Mouse (Mus musculus): ENCODE measurements around the gene Usp6nl. TPM values are rescaled to one million over a fixed set of nuclear protein-coding genes. Genes with fewer than 3 reads are reported as not detected.

Usp6nl gene
- polyA plus RNA-seq, 1 experiment: 6.9 TPM

DNA sequence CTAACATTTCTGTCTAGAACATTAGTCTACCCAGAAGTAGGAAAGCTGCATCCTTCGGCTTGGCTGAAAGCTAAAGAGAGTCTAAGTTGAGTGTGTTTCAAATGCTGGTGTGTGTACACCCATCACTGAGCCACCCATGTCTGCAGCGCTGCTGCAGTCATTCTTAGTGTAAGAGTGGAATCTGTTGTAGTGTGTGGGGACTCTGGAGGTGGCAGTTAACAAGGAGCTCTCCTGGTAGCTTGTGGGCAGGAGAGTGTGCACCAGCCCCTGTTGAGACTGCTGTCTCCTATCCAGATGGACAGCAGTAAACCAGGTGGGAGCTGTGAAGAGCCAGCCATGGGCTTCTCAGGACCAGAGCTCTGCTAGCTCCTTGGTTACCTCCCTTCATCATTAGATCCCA is 18.0 kb downstream of the Usp6nl start:
- peaks cover 5% of the 10 kb centered on the region for H3K4me1 ChIP-seq (ENCODE audit: control insufficient read depth, insufficient read depth, low read length)
- H3K27me3 ChIP-seq (ENCODE audit: control insufficient read depth, insufficient read depth, low read length): no peaks in the 10 kb centered on the region
- no peaks in the 10 kb centered on the region; the same call in 1 of the 2 replicates for H3K36me3 ChIP-seq (ENCODE audit: control insufficient read depth, insufficient read depth, low read length)
- no peak overlapping the region; the same call in 1 of the 2 replicates for H3K27ac ChIP-seq (ENCODE audit: control insufficient read depth, insufficient read depth, low read depth, low read length)
- no peak overlapping the region for H3K4me3 ChIP-seq (ENCODE audit: control insufficient read depth, low read depth, low read length)
- no peak for TF ChIP-seq CTCF (IDR thresholded peaks at IDR 0.05; ENCODE audit: control insufficient read depth, insufficient read depth, insufficient replicate concordance, low read depth, low read length)
- TF ChIP-seq POLR2A (IDR thresholded peaks at IDR 0.05; ENCODE audit: control insufficient read depth, low read depth, low read length): no peak

DNA sequence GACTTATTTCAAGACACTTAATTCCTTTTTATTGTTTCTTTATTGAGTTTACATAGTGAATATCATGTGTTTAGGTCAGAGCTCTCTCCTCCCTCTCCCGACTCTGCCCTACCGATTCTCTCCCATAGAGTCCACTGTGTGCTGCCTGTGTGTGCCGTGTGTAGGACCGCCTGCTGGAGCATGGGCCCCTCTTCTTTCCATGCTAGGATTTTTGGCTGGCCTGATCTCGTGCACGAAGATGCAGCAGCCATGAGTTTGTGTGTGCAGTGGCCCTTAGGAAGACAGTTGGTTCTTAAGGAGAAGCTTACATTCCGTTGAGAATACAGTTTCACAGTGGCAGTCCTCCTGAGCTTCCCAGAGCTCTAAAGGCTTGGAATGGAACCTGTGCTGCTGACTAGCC is 19.0 kb downstream of the Usp6nl start:
- Histone ChIP-seq H3K4me3 (ENCODE audit: control insufficient read depth, low read depth, low read length) (no peak overlapping the region), H3K27ac (ENCODE audit: control insufficient read depth, insufficient read depth, low read depth, low read length) (no peak overlapping the region), H3K4me1 (ENCODE audit: control insufficient read depth, insufficient read depth, low read length) (peaks cover 5% of the 10 kb centered on the region), H3K27me3 (ENCODE audit: control insufficient read depth, insufficient read depth, low read length) (no peaks in the 10 kb centered on the region), H3K36me3 (ENCODE audit: control insufficient read depth, insufficient read depth, low read length) (no peaks in the 10 kb centered on the region; the same call in 1 of the 2 replicates)
- TF ChIP-seq POLR2A (IDR thresholded peaks at IDR 0.05; ENCODE audit: control insufficient read depth, low read depth, low read length) (no peak), CTCF (IDR thresholded peaks at IDR 0.05; ENCODE audit: control insufficient read depth, insufficient read depth, insufficient replicate concordance, low read depth, low read length) (no peak)

- H3K27ac ChIP-seq (ENCODE audit: control insufficient read depth, insufficient read depth, low read depth, low read length): no peak overlapping the region
- no peaks in the 10 kb centered on the region for H3K27me3 ChIP-seq (ENCODE audit: control insufficient read depth, insufficient read depth, low read length)
- no peaks in the 10 kb centered on the region for H3K4me1 ChIP-seq (ENCODE audit: control insufficient read depth, insufficient read depth, low read length)
- no peak for TF ChIP-seq CTCF (IDR thresholded peaks at IDR 0.05; ENCODE audit: control insufficient read depth, insufficient read depth, insufficient replicate concordance, low read depth, low read length)
- TF ChIP-seq POLR2A (IDR thresholded peaks at IDR 0.05; ENCODE audit: control insufficient read depth, low read depth, low read length): no peak
- H3K36me3 ChIP-seq (ENCODE audit: control insufficient read depth, insufficient read depth, low read length): no peaks in the 10 kb centered on the region; the same call in 1 of the 2 replicates
- no peak overlapping the region for H3K4me3 ChIP-seq (ENCODE audit: control insufficient read depth, low read depth, low read length)
Observed at GRCm38 (mm10) chr2:6349256-6350092, 27.0 kb downstream of the Usp6nl start.

- TF ChIP-seq POLR2A (IDR thresholded peaks at IDR 0.05; ENCODE audit: control insufficient read depth, low read depth, low read length) (no peak), CTCF (IDR thresholded peaks at IDR 0.05; ENCODE audit: control insufficient read depth, insufficient read depth, insufficient replicate concordance, low read depth, low read length) (no peak)
- no peaks in the 10 kb centered on the region for H3K4me1 ChIP-seq (ENCODE audit: control insufficient read depth, insufficient read depth, low read length)
- H3K4me3 ChIP-seq (ENCODE audit: control insufficient read depth, low read depth, low read length): no peak overlapping the region
- H3K27ac ChIP-seq (ENCODE audit: control insufficient read depth, insufficient read depth, low read depth, low read length): no peak overlapping the region
- H3K36me3 ChIP-seq (ENCODE audit: control insufficient read depth, insufficient read depth, low read length): no peaks in the 10 kb centered on the region; the same call in 1 of the 2 replicates
- no peaks in the 10 kb centered on the region for H3K27me3 ChIP-seq (ENCODE audit: control insufficient read depth, insufficient read depth, low read length)
Observed at GRCm38 (mm10) chr2:6350164-6350563, 27.7 kb downstream of the Usp6nl start.

DNA sequence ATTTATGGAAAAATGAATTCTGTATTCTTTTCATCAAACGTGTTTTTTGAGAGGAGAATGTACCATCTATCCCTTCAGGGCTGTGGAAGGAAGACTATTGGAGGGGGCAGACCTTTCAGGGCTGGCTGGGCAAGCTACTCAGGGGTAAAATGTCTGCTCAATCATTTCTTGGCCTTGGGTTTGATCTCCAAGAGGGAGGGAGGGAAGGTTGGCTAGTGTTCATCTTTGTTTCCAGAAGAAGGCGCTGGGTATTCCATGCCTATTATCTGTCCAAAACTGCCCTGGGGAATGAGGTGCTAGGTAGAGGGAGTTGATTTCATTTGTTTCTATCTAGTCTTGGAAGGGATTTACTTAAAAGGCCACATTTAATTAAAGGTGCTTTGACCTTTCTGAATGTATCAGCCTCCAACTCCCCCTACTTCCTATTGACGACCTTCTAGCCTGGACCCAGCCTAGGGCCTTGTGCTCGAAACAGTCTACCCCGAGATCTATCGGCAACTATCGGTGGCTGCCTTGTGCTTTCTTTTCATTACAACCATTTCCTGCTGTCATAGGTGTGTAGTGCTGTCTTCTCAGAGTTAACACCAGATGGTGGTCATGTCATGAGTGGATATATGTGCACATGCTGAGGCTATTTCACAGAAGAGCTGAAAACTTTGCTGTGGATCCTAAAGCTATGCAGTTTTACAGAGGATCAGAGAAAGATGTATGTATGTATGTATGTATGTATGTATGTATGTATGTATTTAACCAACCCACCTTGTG is 28.6 kb downstream of the Usp6nl start:
- Histone ChIP-seq H3K4me3 (ENCODE audit: control insufficient read depth, low read depth, low read length) (no peak overlapping the region), H3K27me3 (ENCODE audit: control insufficient read depth, insufficient read depth, low read length) (no peaks in the 10 kb centered on the region)
- no peak for TF ChIP-seq CTCF (IDR thresholded peaks at IDR 0.05; ENCODE audit: control insufficient read depth, insufficient read depth, insufficient replicate concordance, low read depth, low read length)
- no peak for TF ChIP-seq POLR2A (IDR thresholded peaks at IDR 0.05; ENCODE audit: control insufficient read depth, low read depth, low read length)

DNA sequence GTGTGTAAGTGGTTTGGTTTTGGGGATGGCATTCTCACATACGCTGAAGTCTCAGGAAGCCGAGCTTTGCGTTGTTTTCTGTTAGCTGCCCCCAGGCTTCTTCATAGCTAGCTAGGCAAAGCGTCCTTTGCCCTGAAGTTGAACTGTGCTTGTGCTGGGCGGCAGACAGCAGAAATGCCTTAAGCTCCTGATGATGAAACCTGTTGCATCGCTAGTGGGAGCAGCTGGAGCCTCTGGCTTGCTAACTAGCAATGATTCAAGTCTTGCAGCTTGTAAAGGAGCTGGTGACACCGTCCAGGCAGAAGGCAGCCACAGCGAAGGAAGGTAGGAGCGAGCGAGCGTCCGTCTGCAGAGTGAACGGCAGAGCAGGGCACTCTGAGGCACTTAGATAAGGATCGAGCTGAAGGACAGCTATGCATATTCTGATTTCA is 30.1 kb downstream of the Usp6nl start:
- Histone ChIP-seq H3K4me1 (ENCODE audit: control insufficient read depth, insufficient read depth, low read length) (no peaks in the 10 kb centered on the region), H3K27ac (ENCODE audit: control insufficient read depth, insufficient read depth, low read depth, low read length) (no peak overlapping the region), H3K4me3 (ENCODE audit: control insufficient read depth, low read depth, low read length) (no peak overlapping the region), H3K36me3 (ENCODE audit: control insufficient read depth, insufficient read depth, low read length) (no peaks in the 10 kb centered on the region; the same call in 1 of the 2 replicates), H3K27me3 (ENCODE audit: control insufficient read depth, insufficient read depth, low read length) (no peaks in the 10 kb centered on the region)
- no peak for TF ChIP-seq CTCF (IDR thresholded peaks at IDR 0.05; ENCODE audit: control insufficient read depth, insufficient read depth, insufficient replicate concordance, low read depth, low read length)
- TF ChIP-seq POLR2A (IDR thresholded peaks at IDR 0.05; ENCODE audit: control insufficient read depth, low read depth, low read length): no peak

More for the DNA sequence above, 28.6 kb downstream of the Usp6nl start:
- Histone ChIP-seq H3K36me3 (ENCODE audit: control insufficient read depth, insufficient read depth, low read length) (no peaks in the 10 kb centered on the region; the same call in 1 of the 2 replicates), H3K27ac (ENCODE audit: control insufficient read depth, insufficient read depth, low read depth, low read length) (no peak overlapping the region), H3K4me1 (ENCODE audit: control insufficient read depth, insufficient read depth, low read length) (no peaks in the 10 kb centered on the region)

GRCm38 (mm10) chr2:6353060-6353459 is 30.6 kb downstream of the Usp6nl start:
- no peak for TF ChIP-seq POLR2A (IDR thresholded peaks at IDR 0.05; ENCODE audit: control insufficient read depth, low read depth, low read length)
- no peak for TF ChIP-seq CTCF (IDR thresholded peaks at IDR 0.05; ENCODE audit: control insufficient read depth, insufficient read depth, insufficient replicate concordance, low read depth, low read length)
- H3K27ac ChIP-seq (ENCODE audit: control insufficient read depth, insufficient read depth, low read depth, low read length): no peak overlapping the region
- H3K27me3 ChIP-seq (ENCODE audit: control insufficient read depth, insufficient read depth, low read length): no peaks in the 10 kb centered on the region
- H3K36me3 ChIP-seq (ENCODE audit: control insufficient read depth, insufficient read depth, low read length): no peaks in the 10 kb centered on the region; the same call in 1 of the 2 replicates
- no peak overlapping the region for H3K4me3 ChIP-seq (ENCODE audit: control insufficient read depth, low read depth, low read length)
- H3K4me1 ChIP-seq (ENCODE audit: control insufficient read depth, insufficient read depth, low read length): no peaks in the 10 kb centered on the region

All from testis, adult 2 months (tissue).